Mouse (Mus musculus) adrenal gland, adult (tissue): ENCODE results near the gene Ttc26.
"Not testable (repeated sequence)": the region's sequence is repeated elsewhere in the genome, so short reads cannot be mapped to it uniquely, and the experiment has no call there.

Experiments used
- DNase-seq, 2 experiments: peaks; one replicate each; pipeline ENCODE4 v3.0.0; 2022 to 2023; ENCODE audit warnings: low spot score in 1 of 2; ENCODE audit not compliant: inconsistent age in 2 of 2

Ttc26 gene

GRCm38 (mm10) chr6:38453049-38453448 lies 71.8 kb downstream of the Ttc26 start:
- DNase-seq = no peak

DNA sequence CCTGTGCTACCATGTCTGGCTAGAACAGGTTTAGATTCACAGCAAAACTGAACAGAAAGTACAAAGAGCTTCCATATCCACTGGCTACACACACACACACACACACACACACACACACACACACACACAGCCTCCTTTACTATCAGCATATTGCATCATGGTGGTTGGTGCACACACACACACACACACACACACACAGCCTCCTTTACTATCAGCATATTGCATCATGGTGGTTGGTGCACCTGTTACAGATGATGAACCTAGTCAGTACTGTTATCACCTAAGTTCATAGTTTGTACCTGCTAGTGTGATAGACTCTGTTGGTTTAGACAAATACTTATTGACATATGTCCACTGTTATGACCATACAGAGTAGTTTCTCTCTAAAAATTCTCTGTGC lies 75.2 kb downstream of the Ttc26 start:
- not testable (repeated sequence) for DNase-seq

DNA sequence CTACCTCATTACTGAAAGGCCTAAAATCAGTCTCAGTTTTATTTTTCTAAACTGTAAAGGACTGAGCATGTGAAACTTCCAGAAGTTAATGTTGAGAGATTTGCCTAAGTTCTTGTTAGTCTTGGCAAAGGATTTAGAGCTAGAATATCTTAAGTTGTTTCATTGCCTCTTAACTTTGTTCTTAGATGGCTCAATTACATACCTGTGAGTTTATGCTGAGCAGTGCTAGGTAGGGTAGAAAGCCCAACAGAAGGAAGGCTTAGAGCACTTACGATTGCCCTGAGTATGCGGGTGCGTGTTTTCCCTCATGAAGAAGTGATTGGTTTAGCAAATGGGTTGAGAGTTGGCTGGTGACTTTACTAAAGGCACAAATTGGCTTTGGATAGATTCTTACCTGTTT lies 76.8 kb downstream of the Ttc26 start:
- DNase-seq = no peak

DNA sequence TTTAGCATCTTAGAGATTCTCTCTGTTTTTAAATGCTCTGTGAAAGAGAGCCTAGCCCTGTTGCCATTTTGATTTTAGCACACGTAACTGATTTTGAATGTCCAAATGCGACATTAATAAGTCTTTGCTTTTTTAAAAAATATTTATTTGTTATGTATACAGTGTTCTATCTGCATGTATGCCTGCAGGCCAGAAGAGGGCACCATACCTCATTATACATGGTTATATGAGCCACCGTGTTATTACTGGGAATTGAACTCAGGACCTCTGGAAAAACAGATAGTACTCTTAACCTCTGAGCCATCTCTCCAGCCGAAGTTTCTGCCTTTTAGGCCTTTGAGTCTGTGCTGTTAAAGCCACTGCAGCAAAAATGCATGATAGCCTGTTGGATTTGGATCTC lies 88.3 kb downstream of the Ttc26 start:
- peak in 1 of 2 experiments; percentile 33 for DNase-seq
